Mouse (Mus musculus): ENCODE results near the gene Hp1bp3.

Hp1bp3 gene

DNA sequence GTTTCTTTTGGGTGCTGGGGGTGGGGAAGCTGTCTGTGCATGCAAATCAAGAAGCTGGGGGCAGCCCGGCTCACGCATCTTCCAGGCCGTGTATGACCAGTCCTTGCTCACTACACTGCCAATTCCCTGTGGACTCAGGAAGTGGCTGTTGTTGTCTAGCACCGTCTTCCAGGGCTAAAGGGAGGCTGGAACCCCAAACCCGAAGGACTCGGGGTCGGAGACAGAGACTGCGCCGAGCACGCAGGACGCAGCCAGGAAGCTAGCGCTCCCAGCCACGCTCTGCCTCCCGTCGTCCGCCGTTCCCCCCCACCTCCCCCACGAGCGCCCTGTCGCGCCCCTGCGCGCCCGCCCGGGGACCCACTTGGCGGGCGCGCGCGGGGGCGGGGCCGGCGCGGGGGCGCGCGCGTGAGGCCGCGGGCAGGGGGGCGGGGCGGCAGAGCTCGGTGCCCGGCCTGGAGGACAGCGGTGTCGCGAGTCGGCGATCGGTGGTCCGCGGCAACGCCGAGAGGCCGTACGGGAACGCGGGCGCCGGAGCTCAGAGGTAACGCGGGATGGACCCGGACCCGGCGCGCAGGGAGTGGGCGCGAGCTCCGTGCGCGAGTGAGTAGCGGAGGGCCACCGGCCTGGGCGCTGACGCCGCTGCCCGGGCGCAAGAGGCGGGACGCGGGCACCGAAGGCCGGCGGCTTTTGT, at the start of gene Hp1bp3:
Gene Hp1bp3, plus strand, starts transcription at position 97 of the 691 bp plus-strand sequence.
- peak; percentile 76 to 77 for DNase-seq (ENCODE audit: low spot score in 2 of 2)

DNA sequence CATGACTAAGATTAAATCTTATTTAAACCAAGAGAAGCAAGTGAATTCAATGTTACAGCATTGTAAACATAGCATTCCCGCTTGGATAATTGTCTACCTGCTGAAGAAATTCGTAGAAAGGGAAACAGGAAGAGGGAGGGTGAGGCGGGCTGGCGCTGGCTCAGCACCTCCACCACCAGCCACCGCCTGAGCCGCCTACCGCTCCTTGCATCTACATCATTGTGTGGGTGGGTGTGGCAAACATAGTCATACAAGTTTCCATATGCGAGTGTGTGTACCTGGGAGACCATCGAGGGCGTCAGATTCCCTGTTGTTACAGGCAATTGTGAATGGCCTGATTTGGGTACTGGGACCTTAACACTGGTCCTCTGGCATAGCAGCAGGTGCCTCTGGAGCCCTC, 49.6 kb upstream of the Hp1bp3 start:
- DNase-seq (ENCODE audit: low spot score in 2 of 2) = no peak

DNA sequence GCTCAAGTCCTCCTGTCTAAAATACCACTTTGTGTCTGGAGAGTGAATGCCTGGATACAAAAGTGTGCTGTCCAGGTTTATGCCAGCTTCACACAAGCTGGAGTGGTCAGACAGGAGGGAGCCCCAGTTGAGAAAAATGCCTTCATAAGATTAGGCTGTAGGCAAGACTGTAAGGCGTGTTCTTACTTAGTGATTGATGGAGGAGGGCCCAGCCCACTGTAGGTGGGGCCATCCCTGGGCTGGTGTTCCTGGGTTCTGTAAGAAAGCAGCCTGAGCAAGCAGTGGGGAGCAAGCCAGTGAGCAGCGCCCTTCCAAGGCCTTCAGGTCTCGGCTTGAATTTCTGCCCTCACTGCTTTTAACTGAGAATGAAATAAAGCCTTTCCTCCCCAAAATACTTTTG, 47.9 kb upstream of the Hp1bp3 start:
- no peak for DNase-seq (ENCODE audit: low spot score in 2 of 2)

- DNase-seq (ENCODE audit: low spot score in 2 of 2) = no peak
Observed at GRCm38 (mm10) chr4:138169420-138169819, 46.7 kb upstream of the Hp1bp3 start.

GRCm38 (mm10) chr4:138172686-138173085, 43.4 kb upstream of the Hp1bp3 start:
- DNase-seq (ENCODE audit: low spot score in 2 of 2) = no peak

DNA sequence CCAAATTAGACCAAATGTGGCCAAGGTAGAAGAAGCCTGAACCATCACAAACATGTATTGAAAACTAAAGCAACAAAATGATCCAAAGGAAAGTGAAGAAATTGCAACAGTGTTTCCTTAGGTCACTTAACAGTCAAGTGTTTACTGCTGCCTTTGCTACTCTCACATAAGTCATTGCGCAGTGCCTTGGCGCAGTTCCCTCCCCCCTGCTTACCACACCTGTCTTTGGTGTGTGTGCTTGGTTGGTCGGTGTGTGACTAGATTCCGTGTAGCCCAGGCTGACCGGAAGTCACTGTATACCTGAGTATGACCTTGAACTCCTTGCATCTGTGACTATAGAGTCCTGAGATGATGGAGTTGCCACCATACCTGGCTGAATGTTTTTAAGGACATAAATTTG, 36.7 kb upstream of the Hp1bp3 start:
- no peak for DNase-seq (ENCODE audit: low spot score in 2 of 2)

DNA sequence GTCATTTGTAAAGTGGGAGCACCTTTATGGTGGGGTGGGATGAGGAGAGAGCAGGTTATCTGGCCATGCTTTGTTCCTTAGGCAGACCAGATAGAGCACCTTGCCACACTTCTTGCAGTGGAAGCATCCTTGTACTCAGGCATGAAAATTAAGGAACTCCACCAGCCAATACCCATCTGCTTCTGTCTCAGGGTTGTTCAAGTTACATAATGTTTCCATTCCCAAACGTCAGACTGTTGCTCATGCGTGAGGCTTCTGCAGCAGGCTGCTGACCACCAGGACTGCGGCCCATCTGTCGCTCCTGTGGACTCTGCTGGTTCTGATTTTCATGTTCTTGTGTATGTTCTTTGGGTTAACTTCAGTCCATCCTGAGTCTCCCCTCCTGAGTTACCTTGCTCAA, 35.4 kb upstream of the Hp1bp3 start:
- DNase-seq (ENCODE audit: low spot score in 2 of 2) = no peak

DNA sequence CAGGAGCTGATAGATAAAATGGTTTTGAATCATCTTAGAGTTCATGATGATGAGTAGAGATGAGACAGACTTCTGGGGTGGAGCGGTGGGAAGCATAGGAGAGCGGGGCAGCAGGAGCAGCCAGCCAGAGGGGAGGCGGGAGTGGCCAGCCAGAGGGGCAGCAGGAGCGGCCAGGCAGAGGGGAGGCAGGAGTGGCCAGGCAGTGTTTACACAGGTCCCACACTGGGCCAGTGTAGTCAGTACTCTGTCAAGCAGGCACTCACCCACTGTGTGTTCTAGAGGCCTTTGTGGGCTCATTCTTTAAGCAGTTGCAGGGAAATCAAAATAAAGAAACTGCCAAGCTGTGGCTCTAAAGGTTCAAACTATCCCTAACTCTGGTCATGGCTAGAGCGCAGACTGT, 32.0 kb upstream of the Hp1bp3 start:
- DNase-seq (ENCODE audit: low spot score in 2 of 2) = no peak

DNA sequence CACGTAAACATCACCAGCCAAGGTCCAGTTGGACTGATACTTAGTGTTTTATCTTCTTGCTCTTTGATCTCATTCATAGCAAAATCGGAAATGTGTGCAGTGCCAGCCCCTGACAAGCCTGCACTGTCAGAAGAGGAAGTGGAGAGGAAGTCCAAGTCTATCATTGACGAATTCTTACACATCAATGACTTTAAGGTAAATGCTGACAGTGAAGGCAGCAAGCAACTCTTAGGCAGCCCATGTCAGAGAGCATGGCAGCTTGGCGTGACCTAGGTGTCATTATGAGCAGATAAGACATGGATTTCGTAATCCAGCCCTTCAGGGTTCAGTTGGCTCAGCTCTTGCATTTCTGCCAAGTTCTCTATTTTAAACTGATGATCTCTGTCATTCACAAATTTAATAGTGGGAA, 31.5 kb upstream of the Hp1bp3 start:
- no peak for DNase-seq (ENCODE audit: low spot score in 2 of 2)

DNA sequence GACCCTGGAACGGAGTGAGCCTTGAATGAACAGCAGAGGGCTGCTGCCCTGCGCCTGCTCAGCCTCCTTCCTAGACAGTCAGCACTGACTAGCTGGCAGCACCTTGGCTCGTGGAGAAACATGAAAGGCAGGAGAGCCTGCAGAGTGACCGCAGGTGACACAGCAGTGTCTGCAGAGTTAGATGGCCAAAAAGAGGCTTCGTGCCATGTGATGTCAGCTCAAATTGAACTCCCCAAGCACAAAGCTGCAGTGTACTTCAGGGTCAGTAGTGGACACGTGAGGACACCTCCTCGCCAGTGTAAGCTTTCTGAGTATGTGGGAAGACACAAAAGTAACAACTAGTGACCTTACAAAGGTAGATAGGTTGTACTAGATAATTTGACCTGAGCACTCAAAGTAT, 30.1 kb upstream of the Hp1bp3 start:
- no peak for DNase-seq (ENCODE audit: low spot score in 2 of 2)

DNA sequence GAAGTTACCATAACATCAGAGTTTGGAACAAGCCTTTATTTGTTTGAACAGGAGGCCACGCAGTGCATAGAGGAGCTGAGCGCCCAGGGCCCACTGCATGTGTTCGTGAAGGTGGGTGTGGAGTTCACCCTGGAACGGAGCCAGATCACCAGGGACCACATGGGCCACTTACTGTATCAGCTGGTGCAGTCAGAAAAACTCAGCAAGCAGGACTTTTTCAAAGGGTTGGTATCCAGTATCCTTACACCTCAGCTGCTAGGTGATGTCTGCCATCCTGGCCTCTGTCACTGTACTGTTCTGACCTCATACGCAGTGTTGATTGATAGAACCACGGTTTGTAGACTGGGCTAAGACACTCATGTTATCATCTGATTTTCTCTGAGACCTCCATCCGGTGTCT, 28.1 kb upstream of the Hp1bp3 start:
- DNase-seq (ENCODE audit: low spot score in 2 of 2) = no peak

- DNase-seq (ENCODE audit: low spot score in 2 of 2) = no peak
Observed at GRCm38 (mm10) chr4:138192561-138192960, 23.5 kb upstream of the Hp1bp3 start.

DNA sequence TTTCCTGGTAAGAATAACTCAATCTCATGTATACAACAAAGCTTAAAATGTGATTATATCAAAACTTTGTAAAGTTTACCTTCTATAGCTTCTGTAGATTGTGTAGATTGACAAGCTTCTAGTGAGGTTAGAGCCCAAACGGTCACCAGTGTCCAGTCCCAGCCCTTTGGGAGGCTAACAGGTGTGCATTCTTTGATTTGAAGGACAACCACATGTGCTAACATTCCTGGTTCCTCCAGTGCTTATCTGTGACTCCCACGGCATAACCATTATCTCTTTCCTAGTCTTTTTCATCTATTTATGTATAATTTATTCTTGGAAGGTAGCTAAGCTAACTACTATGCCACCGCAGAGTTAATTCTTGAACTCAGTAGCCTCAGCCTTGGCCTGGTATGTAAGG, 15.3 kb upstream of the Hp1bp3 start:
- DNase-seq (ENCODE audit: low spot score in 2 of 2) = no peak

DNA sequence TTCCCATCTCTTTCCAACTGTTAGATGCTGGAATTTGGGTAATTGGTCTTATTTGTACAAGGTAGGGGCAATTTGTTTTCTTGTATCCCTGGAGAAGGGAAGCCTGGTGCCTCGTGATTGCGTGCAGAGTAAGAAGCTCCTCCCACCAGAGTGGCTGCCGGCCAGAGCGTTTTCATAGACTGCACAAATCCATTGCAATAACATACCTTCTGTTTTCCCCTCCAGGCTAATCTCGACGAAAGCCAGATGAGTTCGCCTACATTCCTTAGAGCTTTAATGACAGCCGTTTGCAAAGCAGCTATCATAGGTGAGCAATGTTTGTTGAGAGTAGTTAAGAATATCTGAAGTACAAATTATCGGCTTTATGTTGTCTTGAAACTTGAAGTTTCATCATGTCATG, 14.4 kb upstream of the Hp1bp3 start:
- DNase-seq (ENCODE audit: low spot score in 2 of 2) = no peak

- DNase-seq (ENCODE audit: low spot score in 2 of 2) = no peak
Observed at GRCm38 (mm10) chr4:138210116-138210515, 6.0 kb upstream of the Hp1bp3 start.

- peak; percentile 7 to 9 for DNase-seq (ENCODE audit: low spot score in 2 of 2)
Observed at GRCm38 (mm10) chr4:138213861-138214260, 2.2 kb upstream of the Hp1bp3 start.

DNA sequence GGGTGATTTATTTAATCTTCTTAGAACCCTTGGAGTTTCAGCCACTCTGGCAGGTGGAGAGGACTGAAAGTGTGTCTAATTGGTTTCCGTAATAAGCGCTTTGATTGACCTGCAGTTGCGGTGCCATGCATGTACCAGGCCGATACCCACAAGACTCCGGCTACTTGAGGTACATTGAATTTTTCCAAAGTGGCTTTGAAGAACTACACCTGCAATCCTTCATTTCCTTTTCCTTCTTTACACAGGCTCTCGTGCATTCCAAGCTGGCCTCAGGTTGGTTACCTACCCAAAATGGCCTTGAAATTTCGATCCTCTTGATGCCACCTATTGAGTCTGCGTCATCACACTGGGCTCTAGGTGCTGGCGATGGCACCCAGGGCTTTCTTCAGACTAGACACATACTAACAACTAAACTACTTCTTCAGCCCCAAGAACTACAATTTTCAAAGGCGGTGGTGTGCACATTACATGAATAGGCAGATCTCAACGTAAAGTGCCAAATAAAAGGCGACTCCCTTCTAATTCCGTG, 361 bp upstream of the Hp1bp3 start:
- DNase-seq (ENCODE audit: low spot score in 2 of 2) = no peak

DNA sequence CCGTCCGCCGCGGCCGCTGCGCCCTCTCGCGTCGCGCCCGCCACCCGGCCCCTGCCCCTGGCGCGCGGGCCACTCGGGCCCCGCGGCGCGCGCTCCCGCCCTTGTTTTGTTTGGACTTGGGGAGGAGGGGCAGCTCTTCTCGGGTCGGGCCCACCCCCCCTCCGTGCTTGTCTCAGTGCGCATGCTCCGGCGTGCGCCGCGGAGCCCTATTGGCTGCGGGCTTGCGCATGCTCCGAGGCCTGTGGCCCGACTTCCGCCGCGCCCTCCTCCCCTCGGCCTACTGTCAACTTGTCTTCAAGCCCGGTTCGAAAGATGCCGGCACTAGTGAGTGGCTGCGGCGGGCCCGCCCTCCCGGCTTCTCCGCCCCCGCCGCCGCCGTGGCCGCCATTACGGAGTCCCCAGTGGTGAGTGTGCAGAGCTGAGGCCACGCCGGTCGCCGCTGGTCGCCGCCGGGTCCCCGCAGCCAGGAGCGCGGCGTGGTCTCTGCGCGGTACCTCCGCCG, 846 bp downstream of the Hp1bp3 start:
- DNase-seq (ENCODE audit: low spot score in 2 of 2) = peak; percentile 95 to 98

GRCm38 (mm10) chr4:138217441-138217840, 1.3 kb downstream of the Hp1bp3 start:
- DNase-seq (ENCODE audit: low spot score in 2 of 2) = peak in 1 of 2 experiments; percentile 18

- DNase-seq (ENCODE audit: low spot score in 2 of 2) = no peak
Observed at GRCm38 (mm10) chr4:138217951-138218685, 2.0 kb downstream of the Hp1bp3 start.

GRCm38 (mm10) chr4:138219331-138219730, 3.2 kb downstream of the Hp1bp3 start:
- DNase-seq (ENCODE audit: low spot score in 2 of 2) = no peak

DNA sequence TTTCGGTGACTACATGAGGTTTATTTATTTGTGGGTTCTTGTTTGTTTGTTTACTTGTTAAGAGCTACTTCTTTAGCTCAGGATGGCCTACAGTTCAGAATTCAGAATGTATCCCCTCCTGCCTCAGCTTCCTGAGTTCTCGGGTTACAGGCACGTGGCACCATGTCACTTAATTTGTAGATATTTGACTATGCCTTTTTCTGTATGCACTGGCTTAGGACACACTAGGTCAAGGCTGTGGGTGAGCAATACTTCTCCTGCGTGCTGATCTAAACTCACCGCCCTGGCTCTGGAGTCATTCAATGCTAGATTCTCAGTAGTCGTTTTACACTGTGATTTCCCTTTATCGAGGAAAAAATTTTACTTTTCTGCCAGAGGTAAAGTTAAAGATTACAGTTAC, 4.7 kb downstream of the Hp1bp3 start:
- no peak for DNase-seq (ENCODE audit: low spot score in 2 of 2)

DNA sequence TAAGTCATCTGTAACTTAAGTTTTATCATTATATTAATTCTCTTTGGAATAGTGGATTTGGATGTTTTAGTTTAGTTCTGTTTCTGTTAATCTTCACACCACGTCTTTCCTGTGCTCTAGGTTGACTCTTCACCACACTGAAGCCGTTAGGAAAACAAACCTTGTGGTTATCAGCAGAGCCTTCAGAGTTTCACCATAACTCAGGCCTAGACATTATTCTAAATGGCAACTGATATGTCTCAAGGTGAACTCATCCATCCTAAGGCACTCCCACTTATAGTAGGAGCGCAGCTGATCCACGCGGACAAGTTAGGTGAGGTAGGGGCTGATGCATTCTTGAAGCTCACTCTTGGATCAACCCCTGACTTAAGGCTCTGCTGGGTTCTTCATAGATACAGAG, 5.3 kb downstream of the Hp1bp3 start:
- no peak for DNase-seq (ENCODE audit: low spot score in 2 of 2)

Data from urinary bladder, postnatal 36 days (tissue).